Mouse (Mus musculus) frontal cortex, postnatal 25 days (tissue): ENCODE measurements at regions not wholly inside any gene's neighbourhood (a gene's known extent, or its start where the extent isn't known, plus 50 kb on each side); places are given as distances from the start of the nearest gene placed in this dataset.
"Not testable (repeated sequence)": the region's sequence is repeated elsewhere in the genome, so short reads cannot be mapped to it uniquely, and the experiment has no call there.

Experiments used
- DNase-seq, 2 experiments: peaks; one replicate each; pipeline ENCODE4 v3.0.0; 2022; ENCODE audit warnings: low spot score in 2 of 2

DNA sequence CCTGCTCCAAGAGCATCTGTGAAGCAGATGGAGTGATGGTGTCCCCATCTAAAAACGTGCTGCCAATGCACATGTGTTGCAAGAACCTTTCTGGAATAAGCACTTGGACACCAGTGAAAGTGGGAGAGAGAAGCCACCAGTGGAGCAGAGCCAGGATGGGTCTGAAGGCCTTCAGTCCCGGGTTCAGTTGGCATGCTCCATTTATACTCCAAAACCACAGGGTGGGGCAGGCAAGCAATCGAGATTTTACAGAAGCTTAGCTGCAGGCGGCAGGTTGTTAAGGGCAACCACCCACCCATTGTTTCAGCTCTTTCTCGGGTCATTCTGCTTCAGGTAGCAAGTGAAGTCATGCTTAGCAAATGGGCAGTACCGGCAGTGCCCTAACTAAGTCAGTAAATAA, 51.8 kb upstream of the Sv2b start:
- DNase-seq: no peak

DNA sequence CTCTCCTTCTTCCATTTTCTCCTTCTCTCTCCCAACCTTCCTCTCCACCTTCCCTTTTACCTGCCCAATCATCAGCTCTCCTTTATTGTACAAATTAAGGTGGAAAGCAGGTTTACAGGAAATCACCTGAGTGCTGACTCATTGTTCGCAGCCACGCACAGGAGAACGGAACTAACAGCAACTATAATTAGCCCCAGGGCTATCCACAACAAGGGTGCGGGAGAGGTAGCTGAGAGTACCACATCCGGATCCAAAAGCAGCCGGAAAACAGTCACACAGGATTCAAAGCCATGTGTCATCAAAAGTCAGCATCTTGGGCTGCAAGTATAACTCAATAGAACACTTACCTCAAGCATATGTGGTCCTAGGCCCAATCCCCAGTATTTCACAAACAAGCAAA, 53.5 kb upstream of the Sv2b start:
- no peak for DNase-seq

DNA sequence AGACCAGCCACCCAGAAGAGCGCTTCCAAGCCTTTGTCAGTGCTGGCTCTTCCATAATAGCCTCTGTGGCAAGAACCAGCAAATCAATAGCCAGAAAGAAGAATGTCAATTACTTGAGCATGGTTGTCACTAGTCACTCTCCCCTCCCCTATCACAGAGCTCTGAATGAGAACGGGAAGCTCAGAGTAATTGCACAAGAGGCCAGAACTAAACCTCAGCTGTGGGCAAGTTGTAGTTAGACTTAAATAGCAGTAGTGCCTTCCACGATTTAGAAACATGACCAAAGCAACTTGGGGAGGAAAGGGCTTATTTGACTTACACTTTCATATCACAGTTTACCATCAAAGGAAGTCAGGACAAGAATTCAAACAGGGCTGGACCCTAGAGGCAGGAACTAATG, 56.4 kb upstream of the Sv2b start:
- no peak for DNase-seq

DNA sequence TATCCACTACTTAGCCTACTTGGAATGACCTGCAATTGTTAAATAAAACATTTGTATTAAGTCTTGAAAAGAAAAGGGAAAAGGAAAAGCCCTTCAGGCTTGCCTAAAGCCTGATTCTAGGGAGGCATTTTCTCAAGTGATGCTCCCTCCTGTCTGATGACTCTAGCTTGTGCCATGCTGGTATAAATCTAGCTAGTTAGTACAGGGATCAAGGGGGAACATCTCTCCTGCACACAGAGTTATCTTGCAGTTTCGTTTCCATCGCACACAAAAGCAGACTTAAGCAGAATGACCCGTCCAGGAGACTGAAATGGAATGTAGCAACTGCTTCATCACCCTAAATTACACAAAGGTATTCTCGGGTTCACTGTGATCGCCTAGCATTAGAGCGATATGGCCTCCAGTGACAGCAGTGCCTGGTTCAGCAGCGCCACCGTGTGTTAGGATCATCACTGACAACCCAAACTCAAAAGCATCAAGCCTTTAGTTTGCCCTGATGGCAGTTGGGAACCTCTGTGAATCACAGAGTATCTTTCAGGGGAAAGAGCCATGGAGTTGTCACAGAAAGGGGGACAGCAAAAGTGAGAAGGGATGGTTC, 57.3 kb upstream of the Sv2b start:
- DNase-seq: peak; percentile 81 to 86

DNA sequence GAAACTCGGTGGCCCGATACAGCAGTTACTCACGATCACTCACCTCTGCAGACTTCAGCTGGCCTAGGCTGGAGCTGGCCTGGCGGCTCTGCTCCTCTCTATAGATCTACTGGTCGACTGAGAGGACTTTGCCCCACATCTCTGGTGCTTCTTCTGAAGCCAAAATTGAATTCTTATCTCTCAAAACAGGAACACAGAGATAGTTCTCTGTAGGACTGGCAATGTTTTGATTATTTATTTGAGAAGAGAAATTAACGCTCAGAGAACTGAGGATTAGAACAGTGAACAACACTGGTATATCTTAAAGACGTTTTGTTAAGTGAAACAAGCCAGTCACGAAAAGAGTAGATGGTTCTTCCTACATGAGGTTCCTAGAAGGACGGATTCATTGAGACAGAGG, 59.3 kb upstream of the Sv2b start:
- DNase-seq: no peak

DNA sequence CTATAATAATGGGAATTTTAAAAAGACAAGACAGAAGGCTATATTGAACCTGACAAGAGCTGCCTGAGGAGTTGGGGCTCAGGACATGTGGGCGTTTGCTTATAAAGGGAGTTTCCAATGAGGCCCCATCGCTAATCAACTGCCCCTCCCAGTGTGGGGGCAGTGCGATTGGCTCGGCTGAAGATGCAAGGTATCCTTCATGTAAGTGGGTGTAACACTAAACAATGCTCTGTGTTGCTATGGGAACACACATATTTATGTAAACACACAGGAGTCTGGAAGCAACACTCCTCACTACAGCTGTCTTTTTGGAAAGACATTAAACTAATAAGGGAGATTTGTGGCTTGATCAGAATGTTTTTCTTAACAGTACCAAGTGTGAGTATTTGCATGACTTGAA, 60.3 kb upstream of the Sv2b start:
- DNase-seq: no peak

DNA sequence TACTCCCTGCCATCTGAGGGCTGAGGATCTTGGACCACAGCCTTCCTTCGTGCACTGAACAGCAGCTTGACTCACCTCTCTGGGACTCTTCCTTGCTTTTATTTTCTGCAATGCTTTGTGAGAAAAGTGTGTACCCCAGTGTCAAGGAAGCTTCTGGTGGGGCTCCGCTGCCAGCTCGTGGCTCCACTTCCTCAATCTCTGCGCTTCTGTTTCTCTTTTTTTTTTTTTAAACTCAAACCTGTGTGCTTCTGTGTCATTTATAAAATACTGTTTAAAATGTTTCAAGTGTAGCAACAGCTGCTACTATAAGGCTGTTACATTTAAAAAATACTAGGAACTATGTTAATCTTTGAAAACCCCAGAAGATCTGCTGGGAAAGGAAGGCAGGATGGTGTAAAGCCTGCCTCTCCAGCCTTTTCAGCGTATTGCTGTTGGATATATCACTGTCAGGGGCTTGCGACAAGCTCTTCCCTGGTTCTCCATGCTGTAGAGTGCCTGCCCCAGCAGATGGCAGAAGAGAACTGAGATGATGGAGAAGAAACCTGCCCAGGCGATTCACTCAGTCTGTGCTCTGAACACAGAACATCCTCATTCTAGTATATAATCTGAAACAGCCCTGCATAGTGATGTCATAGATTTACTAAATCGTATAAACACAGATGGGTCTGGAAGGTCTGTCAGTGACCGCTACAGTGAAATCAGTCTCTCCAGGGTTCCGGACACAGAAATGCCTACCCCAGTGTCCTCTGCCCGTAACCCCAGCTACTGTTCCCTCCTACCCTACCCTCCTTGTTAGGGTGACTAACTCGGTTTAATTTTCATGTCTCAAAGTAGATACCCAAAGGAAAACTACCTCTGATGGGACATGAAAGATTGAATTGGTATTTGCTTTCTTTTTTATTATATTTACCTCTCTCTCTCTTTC, 61.8 kb upstream of the Sv2b start:
- DNase-seq: peak; percentile 61 to 68

DNA sequence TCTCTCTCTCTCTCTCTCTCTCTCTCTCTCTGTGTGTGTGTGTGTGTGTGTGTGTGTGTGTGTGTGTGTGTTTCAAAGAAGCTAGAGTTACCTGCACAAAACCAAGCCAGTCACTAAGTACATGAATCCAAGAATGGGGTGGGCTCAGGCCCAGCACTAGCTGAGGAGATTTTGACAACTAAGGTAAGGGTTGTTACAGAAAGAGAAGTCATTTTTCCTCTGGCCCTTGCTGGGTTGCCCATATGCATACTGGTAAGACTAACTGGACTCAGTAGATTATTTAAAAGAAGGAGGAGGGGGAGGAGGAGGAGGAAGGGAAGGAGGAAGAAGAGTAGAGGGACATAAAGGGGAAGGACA, 62.4 kb upstream of the Sv2b start:
- DNase-seq: no peak

DNA sequence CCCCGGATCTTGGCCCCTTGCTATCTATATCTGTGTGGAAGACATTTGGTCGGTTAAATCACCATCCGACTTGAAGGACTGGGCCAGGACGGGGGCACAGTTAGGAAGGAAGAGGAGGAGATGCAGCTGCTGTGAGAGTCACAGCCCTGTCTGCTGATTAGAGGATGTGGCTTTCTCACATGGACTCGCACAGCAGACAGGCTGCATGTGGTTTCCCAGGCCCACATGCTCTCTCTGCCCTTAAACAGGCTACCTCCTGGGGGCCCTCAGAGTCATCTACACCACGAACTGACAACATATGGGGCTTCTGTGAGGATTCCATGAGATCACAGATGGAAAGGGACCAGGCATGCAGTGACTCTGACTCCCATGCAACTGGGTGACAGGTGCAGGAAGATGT, 62.9 kb upstream of the Sv2b start:
- no peak for DNase-seq

DNA sequence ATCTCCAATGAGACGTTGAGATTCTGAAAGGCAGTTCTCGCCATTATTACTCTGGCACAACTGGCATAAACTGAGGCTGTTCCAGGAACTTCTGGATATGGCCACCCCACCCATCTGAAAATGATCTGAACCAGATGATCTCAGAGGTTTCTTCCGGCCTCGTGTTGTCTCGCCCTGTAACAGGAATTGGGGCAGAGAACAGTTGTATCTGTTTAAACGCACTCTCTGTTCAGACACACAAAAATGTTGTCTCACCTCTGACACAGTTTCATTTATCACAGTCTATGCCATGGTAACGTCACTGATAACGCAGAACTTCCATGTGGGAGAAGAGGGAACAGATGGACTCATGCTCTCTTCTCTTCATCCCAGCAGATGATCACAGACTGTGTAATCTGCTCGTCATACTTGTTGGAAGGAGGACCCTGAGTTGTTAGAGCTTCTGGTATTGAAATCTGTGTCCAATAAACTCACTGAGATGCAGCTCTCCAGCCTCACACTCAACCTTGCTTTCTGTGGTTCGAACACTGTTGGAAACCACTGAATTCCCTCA, 63.9 kb upstream of the Sv2b start:
- DNase-seq: no peak

DNA sequence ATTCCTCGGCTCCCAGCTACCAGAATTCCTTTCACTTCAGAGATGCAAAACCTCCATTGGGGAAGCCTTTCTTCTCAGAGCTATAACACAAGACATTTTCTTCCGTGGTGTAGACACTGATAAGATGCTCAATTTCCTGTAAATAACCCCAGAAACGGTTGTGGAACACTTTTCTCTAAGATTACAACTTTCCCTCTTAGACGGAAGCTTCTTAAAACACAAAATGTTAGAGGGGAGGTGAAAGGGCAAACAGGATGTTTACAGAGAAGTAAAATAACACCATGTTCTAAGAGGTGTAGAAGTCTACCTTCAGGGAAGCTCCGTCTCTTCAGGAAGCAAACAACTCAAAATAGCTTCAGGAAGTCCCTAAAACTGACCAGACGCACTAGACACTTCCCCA, 65.4 kb upstream of the Sv2b start:
- DNase-seq: no peak

DNA sequence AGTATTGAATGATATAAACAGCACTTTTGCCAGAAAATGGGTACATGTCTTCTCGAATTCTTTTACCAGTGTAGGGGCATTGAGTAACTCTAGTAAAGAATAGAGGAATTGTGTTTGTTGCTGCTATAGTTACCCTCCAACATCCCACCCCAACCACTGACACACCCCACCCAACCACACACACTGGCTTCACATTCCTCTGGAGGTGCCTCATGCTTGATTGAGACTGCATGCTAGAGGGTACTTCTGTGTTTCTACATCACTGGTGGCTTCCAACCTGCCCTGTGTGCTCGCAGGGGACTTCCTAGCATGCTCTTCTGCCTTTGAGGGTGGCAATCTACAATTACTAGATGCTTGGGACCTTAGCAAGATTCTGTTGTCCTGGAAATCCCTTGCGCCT, 70.5 kb upstream of the Sv2b start:
- no peak for DNase-seq

DNA sequence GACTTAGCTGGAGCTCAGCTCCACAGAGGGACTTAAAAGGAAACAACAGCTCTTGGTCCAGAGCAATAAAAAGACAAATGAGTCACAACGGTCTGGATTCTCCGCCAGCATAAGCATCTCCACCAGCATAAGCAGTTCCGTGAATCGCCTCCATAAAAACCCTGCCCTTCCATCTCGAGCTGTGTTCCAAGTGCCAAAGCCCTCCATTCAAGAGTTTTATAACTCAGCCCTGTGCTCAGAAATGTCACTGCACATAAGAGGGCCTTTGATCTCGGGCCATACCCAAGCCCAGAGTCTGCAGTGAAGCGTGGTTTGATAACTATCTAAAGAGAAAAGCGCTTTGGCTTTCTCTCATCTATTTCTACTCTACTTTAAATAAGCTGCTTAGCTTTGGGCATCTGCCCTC, 70.8 kb upstream of the Akap13 start:
- DNase-seq: no peak

DNA sequence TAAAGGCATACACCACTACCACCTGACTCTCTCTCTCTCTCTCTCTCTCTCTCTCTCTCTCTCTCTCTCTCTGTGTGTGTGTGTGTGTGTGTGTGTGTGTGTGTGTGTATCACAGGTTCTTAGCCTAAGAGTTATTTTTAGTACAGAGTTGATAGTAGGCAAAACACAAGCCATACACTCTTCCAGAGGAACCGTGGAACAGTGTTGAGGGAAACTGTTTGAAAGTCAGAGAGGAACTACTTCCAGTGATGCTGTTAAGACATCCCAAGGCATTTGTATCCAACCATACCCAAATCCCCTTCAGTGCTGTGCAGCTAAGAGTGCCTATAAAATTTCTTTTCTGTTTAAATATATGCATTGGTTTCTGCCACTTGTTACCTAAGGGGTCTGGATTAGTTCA, 68.3 kb upstream of the Akap13 start:
- no peak for DNase-seq

DNA sequence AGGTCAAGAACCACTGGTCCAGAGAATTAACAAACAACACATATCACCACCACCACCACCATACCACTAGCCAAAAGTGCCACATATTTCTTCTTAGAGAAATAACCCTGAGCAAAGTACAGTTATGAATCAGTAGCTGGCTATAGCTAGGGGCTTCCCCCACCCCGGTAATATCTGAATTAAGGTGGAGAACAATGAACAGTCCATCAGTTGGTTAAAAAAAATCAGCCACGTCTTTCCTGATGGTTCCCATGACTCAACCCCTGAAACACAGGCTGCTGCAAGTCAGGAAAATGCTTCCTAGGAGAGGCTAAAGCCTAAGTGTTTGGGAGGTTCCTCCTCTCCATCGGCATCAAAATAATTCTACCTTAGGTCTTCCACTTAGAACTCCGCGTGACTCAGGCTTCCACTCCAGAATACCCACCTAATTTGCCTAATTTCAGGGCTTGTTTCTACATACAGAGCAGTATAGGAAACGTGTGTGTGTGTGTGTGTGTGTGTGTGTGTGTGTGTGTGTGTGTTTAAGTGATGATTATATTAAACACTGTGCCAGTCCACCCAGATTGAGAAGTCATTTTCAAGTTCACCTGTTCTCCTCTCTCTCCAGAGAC, 67.4 kb upstream of the Akap13 start:
- no peak for DNase-seq

DNA sequence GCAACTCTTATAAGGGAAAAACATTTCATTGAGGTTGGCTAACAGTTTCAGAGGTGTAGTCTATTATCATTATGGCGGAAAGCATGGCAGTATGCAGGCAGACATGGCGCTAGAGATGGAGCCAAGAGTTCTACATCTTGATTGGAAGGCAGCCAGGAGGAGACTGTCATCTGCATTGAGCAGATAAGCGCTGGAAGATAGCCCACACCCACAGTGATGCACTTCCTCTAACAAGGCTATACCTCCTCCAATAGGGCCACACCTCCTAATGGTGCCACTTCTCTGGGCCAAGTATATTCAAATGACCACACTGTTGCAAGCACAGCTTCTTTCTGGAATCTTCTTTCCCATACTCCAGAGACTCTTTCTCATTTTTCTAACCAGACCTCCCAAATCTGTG, 65.2 kb upstream of the Akap13 start:
- DNase-seq: no peak

DNA sequence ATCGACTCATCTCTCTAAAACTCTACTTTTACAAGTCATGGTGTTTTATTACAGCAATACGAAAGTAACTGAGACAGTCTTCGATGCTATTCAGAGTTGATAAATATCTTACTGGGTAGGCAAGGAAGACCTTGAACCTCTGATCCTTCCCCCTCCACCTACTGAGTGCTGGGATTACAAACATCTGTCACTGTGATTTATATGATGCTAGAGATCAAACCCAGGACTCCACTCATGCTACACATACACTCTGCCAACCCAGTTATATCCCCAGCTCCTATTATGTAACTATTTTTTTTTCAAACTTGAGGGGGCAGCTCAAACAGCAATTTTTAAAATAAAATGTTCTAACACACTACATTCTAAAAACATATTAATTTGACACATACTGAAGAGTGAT, 62.6 kb upstream of the Akap13 start:
- DNase-seq: no peak

DNA sequence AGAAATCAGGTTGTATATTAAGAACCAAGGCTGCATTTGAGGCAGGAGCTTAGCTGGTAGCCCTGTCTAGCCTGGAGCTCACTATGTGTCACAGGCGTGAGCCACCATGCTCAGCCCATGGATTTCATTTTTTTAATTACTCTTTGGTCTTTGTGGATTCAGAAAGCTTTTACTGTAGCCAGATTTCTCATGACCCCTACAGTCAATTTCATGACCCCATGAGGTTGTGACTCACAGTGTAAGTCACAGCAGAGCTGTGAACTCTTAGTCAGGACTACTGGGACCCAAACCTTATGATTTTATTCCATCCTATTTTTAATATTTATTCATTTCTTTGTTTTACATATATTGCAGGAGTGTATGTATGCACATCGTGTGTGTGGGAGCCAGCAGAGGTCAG, 61.9 kb upstream of the Akap13 start:
- DNase-seq: no peak

DNA sequence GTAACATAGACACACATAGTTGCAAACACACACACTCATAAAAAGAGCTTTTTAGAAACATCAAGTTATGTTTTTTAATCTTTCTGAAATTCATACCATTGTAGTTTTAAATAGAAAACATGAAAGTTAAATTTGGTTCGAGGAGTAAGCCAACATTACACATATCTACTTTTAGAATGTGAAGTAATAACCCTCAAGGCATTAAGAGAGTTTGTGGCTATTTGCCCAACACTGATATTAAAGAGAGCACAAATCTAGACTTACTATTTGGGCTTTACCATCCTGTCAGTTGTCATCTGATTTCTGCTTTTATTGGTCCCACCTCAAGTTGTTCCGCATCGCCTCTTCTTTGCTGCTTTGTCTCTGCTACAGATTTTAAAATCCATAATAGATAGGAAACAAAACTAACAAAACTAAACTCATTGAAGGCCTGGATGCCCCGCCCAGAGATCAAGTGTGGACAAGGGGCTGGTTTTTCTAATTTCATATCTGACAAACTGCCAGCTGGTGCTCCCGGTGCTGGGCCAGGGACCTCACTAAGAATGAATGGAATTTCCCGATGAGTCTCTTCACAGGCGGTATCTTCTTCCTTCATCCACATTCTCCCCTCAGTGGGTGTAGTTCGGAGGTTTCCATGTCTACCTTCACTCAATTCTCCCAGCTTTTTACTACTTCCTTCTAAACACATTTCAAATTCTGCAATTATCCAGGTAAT, 60.3 kb upstream of the Akap13 start:
- DNase-seq: no peak

DNA sequence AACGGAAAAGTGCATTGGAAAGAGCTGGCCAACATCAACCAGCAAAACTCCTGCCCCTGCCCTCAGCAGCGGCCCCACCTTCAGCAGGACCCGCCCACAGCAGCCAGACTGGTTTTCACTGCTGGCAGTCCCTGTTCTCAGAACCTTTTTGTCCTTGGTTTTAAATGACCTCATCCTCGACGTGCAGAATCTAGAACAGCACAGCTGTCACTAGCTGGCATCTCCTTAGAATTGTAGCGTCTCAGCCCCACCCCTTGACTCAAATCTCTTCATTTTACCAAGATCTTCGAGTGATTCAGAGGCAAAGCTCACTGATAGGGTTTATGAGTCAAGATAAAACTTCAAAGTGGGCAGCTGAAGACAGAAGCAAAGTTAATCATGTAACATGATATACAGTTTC, 57.8 kb upstream of the Akap13 start:
- DNase-seq: no peak

DNA sequence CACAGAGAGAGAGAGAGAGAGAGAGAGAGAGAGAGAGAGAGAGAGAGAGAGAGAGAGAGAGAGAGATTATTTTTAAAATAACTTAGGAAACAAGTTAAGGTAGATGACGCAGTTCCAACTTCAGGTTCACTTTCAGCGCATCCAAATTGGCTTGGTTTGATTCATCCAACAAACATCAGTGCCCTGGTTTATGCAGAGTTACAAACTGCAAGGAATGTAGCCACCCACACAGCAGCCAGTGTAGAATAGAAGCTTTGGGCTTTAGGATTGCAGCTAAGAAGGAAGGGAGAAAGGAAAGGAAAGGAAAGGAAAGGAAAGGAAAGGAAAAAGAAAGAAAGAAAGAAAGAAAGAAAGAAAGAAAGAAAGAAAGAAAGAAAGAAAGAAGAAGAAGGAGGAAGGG, 56.9 kb upstream of the Akap13 start:
- DNase-seq: not testable (repeated sequence)
